Mouse (Mus musculus) heart, adult 9 months (tissue): ENCODE results near the gene Gpr62.
"Not testable (repeated sequence)": the region's sequence is repeated elsewhere in the genome, so short reads cannot be mapped to it uniquely, and the experiment has no call there.

ENCODE experiments used
- DNase-seq, 2 experiments: peaks; one replicate each; pipeline ENCODE4 v3.0.0; 2022; ENCODE audit warnings: low spot score in 2 of 2

Gpr62 gene

DNA sequence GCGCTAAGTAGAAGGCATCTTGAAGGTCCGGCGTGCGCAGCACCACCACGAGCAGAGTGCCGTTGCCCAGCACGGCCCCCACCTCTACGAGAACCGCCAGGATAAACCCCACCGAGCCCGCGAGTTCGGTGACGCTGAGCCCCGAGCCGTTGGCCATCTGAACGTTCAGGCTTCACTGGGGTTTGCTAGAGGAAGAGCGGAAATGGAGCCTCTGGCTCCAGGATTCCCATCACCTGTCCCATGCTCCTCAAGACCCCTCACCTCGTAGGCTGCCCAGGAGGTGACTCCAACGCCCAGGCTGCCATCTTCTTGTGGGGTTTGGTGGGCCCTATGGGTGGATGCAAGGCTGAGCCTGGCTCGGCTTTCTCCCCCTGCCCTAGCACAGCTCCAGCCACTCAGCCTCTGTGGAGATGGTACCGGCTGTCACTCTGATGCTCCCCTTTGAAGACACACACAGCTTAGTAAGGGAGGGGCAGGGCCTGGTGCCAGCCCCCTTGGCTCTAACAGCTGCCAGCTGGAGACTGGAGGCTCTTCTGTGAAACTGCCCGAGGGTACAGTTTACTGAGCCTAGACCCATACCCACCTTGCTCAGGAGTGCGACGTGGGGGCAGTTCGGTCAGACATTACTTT, at the start of gene Gpr62:
Gene Gpr62 (minus strand): TSS at position 368 of the 630 bp plus-strand sequence.
- DNase-seq = no peak

GRCm38 (mm10) chr9:106514273-106514672, 48.5 kb upstream of the Gpr62 start, which contains the start of gene Iqcf5:
Iqcf5 (plus strand) TSS chr9:106514573.
- no peak for DNase-seq

- DNase-seq = no peak
Measured at GRCm38 (mm10) chr9:106513566-106513965, 47.8 kb upstream of the Gpr62 start.

DNA sequence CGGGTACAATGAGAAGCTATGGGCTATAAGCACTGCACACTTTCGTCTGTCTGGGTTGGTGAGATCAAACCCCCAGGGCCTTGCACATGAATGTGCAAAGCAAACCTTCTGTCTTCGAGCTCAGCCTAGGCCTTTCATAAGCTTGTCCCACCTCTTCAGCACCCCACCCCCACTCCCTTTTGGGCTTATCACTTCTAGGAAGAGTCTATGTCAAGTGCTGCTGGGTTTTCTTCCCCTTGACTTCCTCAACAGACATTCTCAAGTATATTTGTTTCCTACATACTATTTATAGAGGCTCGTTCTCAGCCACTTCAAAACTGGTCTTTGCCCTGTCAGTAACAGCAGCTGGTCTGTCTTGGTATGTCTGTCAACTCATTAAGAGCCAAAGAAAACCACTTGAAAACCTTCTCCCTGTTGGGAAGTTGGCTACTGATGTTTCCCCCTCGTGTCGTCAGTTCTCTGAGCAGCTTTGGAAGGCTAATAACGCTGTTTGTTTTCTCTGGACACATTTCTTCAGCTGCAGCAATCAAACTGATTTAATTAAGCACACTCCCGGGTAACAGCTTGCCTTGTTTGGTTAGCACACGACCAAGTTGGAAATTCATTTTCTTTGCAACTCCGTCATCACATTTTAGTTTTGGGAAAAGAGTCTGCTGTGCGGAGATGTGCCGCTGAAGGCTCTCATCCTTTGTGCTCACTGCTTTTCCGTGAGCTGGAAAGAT, 47.2 kb upstream of the Gpr62 start:
- no peak for DNase-seq

DNA sequence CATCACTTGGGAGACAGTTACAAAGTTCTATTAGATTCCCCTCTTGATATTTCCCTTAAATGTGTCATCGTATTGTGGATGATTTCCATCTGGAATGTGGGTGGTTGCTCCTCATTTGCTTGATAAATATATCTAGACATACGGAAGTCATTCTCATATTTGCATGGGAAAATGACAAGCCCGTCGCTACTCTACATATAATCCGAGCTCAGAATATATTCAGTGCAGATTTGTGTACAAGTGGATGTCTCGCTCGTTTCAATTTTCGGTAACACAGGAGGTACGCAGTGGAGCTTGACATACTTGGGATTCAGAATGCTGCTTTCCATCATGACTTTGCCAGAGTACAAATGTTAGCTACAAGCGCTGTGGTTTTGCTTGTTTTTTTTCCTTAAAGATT, 43.6 kb upstream of the Gpr62 start:
- DNase-seq = no peak

DNA sequence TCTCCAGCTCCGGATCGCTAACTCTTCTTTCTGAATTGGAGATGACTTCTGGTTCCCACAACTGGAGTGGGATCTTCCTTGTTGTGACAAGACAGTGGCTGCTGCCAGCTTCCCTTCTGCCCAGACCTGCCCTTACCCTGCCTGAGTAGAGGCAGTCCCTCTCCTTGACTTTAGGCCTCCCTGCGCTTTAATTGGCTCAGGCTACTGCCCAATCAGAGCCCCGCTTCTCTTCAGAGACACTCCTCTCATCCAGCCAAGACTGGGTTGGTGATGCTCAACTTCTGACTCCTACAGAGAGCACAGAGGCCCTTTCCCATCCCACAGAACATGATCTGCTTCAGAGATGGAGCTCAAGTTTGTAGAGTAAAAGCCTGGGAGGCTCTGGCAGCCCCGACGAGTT, 38.5 kb upstream of the Gpr62 start:
- DNase-seq = no peak

GRCm38 (mm10) chr9:106501846-106502245, 36.1 kb upstream of the Gpr62 start:
- DNase-seq = no peak

- no peak for DNase-seq
Measured at GRCm38 (mm10) chr9:106499667-106500066, 33.9 kb upstream of the Gpr62 start, which contains the start of gene Iqcf1. Iqcf1 (plus strand) TSS chr9:106499967.

DNA sequence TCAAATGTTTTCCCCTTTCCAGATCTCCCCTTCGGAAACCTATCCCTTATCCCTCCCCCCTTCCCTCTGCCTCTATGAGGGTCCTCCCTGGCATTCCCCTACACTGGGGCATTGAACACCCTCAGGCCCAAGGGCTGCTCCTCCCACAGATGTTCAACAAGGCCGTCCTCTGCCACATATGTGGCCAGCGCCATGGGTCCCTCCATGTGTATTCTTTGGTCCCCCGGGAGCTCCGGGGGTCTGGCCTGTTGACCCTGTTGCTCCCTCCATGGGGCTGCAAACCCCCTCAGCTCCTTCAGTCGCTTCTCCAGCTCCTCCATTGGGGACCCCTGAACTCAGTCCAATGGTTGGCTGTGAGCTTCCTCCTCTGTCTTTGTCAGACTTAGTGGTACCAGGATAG, 21.9 kb upstream of the Gpr62 start:
- DNase-seq = not testable (repeated sequence)

GRCm38 (mm10) chr9:106485076-106485475, 19.3 kb upstream of the Gpr62 start:
- no peak for DNase-seq

DNA sequence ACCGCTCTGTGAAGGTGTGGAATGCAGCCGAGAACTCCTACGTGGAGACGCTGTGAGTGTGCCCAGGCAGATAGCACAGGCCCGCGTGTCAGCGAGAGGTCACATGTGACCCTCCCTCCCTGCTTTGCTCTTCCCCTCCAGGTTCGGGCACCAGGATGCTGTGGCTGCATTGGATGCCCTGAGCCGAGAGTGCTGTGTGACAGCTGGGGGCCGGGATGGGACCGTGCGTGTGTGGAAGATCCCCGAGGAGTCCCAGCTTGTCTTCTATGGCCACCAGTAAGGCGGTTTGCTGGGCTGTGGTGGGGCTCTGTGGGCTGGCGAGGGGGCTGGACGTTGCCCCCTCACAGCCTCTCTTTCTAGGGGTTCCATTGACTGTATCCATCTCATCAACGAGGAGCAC, 17.9 kb upstream of the Gpr62 start:
- no peak for DNase-seq

DNA sequence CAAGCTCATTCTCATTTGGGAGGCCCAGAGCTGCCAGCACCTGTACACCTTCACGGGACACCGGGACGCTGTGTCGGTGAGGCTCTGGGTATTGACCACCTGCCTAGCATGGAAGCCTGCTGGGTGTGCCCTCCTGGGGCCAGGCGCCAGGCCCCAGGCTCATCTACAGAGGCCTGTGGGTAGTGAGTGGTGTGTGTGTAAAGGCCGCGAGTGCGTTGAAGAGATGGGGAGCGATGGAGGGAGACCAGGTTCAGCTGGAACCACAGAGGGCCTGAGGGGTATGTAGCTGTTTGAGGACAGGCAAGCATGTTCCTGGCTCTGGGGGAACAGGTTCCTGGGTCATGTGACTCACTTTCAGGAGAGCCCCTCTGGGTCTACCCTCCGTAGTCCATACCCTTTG, 17.4 kb upstream of the Gpr62 start:
- DNase-seq = no peak

GRCm38 (mm10) chr9:106482578-106483115, 16.9 kb upstream of the Gpr62 start:
- DNase-seq = no peak

GRCm38 (mm10) chr9:106481676-106482075, 15.9 kb upstream of the Gpr62 start:
- DNase-seq = no peak

DNA sequence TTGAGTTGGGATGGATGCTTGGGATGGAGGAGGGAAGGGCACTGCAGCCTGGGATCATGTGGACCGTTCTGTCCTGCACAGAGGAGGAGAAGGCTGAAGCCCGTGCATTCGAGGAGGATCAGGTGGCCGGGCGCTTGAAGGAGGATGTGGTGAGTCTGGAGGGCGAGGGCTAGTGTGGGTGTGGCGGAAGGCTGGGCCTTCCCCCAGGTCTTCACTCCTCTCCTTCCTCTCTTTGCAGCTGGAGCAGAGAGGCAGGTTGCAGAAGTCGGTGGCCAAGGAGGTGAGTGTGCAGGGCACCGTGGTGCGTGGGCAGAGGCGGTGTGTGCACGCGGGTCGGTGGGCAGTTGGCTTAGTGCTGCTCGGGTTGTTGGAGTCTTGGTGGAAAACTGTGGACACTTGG, 15.3 kb upstream of the Gpr62 start:
- peak in 1 of 2 experiments; percentile 0 for DNase-seq

GRCm38 (mm10) chr9:106480541-106480940, 14.8 kb upstream of the Gpr62 start:
- peak in 1 of 2 experiments; percentile 0 for DNase-seq

GRCm38 (mm10) chr9:106478101-106478500, 12.4 kb upstream of the Gpr62 start:
- DNase-seq = peak; percentile 0

DNA sequence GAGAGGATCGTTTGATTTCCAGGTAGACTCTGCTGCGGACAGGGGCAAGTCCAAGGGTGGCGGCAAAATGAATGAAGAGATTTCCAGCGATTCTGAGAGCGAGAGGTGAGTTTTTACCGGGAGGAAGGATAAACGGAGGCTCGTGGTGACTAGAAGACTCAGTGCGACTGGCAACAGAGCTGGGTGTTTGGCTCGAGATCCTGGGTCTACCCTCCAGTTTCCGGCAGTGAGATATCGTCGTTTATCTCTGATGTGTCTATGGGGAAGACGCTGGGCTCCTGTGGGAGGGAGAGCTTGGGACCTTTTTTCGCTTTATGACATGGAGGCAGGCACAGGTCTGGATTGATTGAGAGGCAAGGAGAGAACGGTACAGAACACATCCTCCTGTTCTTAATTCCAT, 11.9 kb upstream of the Gpr62 start:
- DNase-seq = peak in 1 of 2 experiments; percentile 11

GRCm38 (mm10) chr9:106476924-106477484, 11.3 kb upstream of the Gpr62 start, which contains the start of gene Parp3:
Parp3 (minus strand) TSS chr9:106476949.
- DNase-seq = peak; percentile 100

DNA sequence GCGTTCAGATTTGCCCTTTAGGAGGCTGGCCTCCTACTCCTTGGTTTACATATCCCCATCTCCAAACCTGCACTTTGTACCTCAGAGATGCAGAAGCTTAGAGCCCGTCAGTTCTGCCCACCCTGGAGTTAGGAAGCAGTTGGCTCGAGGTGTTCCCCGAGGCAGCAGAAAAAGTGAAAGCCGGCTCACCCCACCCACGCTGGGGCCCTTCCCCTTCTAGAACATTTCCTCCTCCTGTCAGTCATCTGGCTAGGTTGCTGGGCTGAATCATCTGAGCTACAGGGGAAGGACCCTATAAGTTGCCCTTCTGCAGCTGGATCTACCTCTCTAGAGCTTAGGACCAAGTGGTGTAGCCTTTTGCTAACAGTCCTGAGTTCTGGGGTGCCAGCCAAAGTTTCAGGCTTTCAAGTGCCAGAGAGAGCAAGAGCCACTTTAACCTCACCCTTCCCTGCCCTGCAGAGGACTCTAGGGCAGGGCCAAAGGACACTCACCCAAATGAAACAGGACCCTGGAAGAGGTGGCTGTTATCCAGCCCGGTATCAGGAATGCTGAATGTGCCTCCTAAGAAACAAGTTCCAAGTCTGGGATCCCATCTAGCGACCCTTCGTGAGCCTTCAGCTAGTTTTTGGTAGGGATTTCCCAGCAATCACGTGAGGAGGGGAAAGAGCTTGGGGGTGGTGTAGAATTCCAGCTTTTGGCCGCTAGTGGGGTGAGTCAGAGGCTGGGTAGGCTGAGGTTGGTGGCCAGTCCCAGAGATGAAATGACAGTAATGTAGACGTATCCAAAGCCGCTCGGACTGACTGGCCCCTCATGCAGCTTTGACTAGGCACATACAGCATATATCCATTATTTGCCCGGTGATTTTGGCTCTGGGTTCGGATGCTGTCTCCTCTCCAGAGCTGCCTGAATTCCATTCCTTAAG, 10.5 kb upstream of the Gpr62 start:
- DNase-seq = peak; percentile 79 to 82

DNA sequence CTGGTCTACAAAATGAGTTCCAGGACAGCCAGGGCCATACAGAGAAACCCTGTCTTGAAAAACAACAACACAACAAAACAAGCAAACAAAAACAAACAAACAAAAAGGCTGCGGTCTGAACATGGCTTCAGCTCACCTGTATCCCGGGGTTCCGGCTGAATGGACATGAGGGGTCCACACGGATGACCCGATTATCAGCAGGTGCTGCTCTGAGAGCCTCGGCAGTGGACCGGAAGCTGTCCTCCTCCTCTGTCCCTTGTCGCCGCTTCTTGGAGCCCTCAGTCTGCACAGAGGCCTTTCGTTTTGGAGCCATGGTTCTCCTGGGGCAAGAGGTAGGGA, 9.9 kb upstream of the Gpr62 start, which contains the start of gene Rrp9:
Gene Rrp9 (plus strand): TSS at position 301 of the 339 bp plus-strand sequence.
- DNase-seq = peak in 1 of 2 experiments; percentile 22
